Mouse (Mus musculus) erythroblast, embryonic 14.5 days (primary cell): ENCODE results near the gene Cd151. TPM values are rescaled to one million over a fixed set of nuclear protein-coding genes. Genes with fewer than 3 reads are reported as not detected.

ENCODE experiments used
- H3K27me3 ChIP-seq: 2 replicates; pipeline ENCODE4 v1.6.1; 2012; ENCODE audit warnings: inconsistent platforms; ENCODE audit not compliant: control insufficient read depth
- H3K36me3 ChIP-seq: 2 replicates; pipeline ENCODE4 v1.6.1; 2012; ENCODE audit warnings: mild to moderate bottlenecking, inconsistent platforms; ENCODE audit not compliant: control insufficient read depth
- H3K4me1 ChIP-seq: 2 replicates; pipeline ENCODE4 v1.6.1; 2012; ENCODE audit warnings: inconsistent platforms; ENCODE audit not compliant: control insufficient read depth
- H3K4me3 ChIP-seq: replicated peaks from 2 replicates; pipeline ENCODE3; 2012; ENCODE audit warnings: moderate library complexity, mild to moderate bottlenecking, inconsistent platforms
- H3K9me3 ChIP-seq: 2 replicates; pipeline ENCODE4 v1.6.1; 2012; ENCODE audit warnings: low read length, inconsistent platforms, mixed read lengths; ENCODE audit not compliant: control insufficient read depth
- GATA1 ChIP-seq: IDR thresholded peaks from 2 replicates; pipeline ENCODE4 v1.6.1; 2012; ENCODE audit warnings: low read length, inconsistent platforms, mixed read lengths
- TAL1 ChIP-seq: IDR thresholded peaks from 3 replicates; pipeline ENCODE4 v1.6.1; 2012; ENCODE audit warnings: low read length, inconsistent platforms, mixed read lengths
- polyA plus RNA-seq: library from polyadenylated mRNA; stranded (reverse); fragments of >175 nt; gene quantifications from 2 replicates; pipeline ENCODE4 v1.2.3, GENCODE M21; 2012

Cd151 gene
- polyA plus RNA-seq, 1 experiment, result 1.1 TPM

DNA sequence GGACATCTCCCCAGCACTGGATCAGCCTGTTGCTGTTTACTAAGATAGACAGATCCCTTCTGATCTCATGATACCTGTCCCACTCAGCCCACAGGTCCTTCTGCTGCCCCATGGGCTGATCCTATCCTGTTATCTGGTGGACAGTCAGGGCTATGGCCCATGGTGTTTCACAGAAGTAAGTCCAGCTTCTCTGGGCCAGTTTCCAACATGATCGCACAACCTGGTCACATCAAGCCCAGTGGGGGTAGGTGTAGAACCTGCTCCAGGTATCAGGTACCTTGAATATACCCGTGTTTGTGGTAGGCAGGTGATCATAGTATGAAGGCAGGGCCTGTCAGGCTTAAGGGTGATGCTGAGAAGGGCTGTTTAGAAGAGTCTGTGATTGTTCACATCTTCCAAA lies 28.2 kb downstream of the Cd151 start:
- no peaks in the 10 kb centered on the region for H3K9me3 ChIP-seq
- H3K4me1 ChIP-seq, result peaks cover 25% of the 10 kb centered on the region
- H3K36me3 ChIP-seq, result peaks cover 91% of the 10 kb centered on the region
- H3K27me3 ChIP-seq, result no peaks in the 10 kb centered on the region
- H3K4me3 ChIP-seq, result no peak overlapping the region
- TF ChIP-seq GATA1, result no peak
- no peak for TF ChIP-seq TAL1

DNA sequence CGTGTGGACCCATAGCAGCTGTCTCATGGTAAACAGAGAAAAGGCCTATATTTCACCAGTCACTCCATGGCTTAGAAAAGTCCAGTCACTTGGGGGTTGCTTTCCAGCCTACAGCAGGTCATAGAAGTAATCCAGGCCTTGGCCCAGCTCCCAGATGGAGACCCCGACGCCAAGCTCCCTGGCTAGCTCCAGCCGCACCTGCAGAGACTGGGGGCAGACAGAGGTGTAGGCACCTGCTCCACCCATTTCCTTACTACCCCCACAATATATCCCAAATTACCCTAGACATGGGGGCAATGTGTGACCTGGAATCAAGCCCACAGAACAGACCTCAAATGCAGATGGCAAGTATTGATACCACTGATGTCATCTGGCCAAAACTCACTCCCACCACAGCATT lies 28.7 kb downstream of the Cd151 start:
- Histone ChIP-seq H3K4me1 (peaks cover 23% of the 10 kb centered on the region), H3K27me3 (no peaks in the 10 kb centered on the region), H3K36me3 (peaks cover 88% of the 10 kb centered on the region), H3K4me3 (no peak overlapping the region), H3K9me3 (no peaks in the 10 kb centered on the region)
- TF ChIP-seq GATA1 (no peak), TAL1 (no peak)

DNA sequence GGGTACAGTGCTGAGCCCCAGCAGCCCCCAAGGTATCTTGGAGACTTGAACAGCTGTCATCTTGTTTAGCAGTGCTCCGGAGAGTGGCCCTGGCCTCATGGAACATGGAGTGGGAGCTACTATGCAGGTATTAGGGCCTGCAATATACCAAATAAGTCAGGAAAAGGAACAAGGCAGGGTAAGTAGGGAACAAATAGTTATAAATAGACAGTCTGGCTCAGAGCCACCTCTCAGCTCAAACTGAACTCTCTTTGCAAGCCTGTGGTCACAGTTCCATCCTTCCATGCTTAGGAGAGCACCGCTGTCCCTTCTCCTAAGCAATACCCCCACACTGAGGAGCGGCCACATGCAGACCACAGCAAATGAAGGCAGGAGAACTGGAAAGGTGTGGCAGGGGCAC lies 30.4 kb downstream of the Cd151 start:
- TF ChIP-seq GATA1, result no peak
- TF ChIP-seq TAL1, result no peak
- peaks cover 21% of the 10 kb centered on the region for H3K4me1 ChIP-seq
- no peaks in the 10 kb centered on the region for H3K27me3 ChIP-seq
- H3K36me3 ChIP-seq, result peaks cover 89% of the 10 kb centered on the region
- H3K4me3 ChIP-seq, result no peak overlapping the region
- H3K9me3 ChIP-seq, result no peaks in the 10 kb centered on the region; the same call in 1 of the 2 replicates

DNA sequence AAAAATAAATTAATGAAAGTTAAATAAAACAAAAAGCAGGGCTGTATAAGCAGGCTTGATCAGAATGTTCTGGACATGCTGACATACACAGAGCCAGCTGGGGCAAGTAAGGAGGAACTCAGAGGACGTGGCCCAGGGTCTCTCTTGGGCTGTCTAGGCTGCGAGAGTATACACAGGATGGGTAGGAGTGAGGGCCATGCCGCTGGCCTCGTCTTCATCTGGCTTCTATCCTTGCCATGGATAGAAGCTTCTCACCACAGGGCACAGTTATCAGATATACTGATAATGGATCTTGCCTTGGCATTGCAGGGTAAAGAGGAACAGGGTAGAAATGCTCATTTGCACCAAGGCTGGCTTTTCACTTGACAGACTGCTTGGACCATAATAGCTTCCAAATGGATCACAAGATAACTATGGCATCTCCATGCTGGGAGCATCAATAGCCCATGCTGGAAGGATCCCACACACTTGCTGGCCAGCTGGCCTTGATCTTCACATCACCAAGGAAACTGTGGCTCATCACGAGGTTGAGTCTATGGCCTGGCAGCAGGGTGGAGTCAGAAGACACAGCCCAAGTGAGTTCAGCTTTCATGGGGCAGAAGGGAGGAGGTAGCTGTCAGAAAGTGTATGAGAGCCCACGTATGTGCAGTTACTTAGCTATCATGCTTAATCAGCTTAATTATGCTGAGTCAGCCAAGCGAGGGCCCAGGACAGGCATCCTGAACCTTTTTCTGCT lies 34.8 kb downstream of the Cd151 start:
- Histone ChIP-seq H3K9me3 (peaks cover 4% of the 10 kb centered on the region; the same call in 1 of the 2 replicates), H3K27me3 (no peaks in the 10 kb centered on the region), H3K4me1 (peaks cover 51% of the 10 kb centered on the region), H3K36me3 (peaks cover 78% of the 10 kb centered on the region), H3K4me3 (peak overlapping the region; percentile 5)
- no peak for TF ChIP-seq GATA1
- TF ChIP-seq TAL1, result no peak

DNA sequence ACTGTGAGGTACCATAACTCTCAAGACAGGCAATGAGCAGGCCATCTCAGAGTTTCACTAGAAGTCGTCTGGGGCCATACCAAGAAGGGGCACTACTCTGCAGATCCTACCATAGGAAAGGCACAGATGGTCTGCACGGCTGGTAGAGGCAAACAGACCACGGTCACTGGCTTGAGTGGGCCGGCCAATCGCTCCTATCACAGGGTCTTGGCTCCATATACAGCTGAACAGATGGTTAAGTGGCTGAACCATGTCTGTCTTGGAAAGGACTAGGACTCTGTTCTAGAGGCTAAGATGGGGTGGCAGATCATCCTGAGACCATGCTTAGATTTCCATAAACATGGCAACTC lies 35.3 kb downstream of the Cd151 start:
- Histone ChIP-seq H3K27me3 (no peaks in the 10 kb centered on the region), H3K4me3 (no peak overlapping the region), H3K4me1 (peaks cover 56% of the 10 kb centered on the region), H3K9me3 (peaks cover 4% of the 10 kb centered on the region; the same call in 1 of the 2 replicates), H3K36me3 (peaks cover 78% of the 10 kb centered on the region)
- no peak for TF ChIP-seq TAL1
- TF ChIP-seq GATA1, result no peak

DNA sequence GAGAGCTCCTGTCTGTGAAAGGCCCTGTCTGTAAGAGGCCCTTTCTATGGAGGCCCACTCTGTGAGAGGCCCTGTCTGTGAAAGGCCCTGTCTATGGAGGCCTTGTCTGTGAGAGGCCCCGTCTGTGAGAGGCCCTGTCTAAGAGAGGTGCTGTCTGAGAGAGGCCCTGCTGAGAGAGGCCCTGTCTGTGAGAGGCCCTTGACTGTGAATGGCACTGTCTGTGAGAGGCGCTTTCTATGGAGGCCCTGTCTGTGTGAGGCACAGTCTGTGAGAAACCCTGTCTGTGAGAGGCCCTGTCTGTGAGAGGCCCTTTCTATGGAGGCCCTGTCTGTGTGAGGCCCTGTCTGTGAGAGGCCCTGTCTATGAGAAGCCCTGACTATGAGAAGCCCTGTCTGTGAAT lies 39.1 kb downstream of the Cd151 start:
- Histone ChIP-seq H3K4me3 (peak overlapping the region; percentile 85), H3K27me3 (no peaks in the 10 kb centered on the region), H3K9me3 (peaks cover 4% of the 10 kb centered on the region; the same call in 1 of the 2 replicates), H3K36me3 (peaks cover 85% of the 10 kb centered on the region), H3K4me1 (peaks cover 88% of the 10 kb centered on the region)
- TF ChIP-seq GATA1 (no peak), TAL1 (no peak)

DNA sequence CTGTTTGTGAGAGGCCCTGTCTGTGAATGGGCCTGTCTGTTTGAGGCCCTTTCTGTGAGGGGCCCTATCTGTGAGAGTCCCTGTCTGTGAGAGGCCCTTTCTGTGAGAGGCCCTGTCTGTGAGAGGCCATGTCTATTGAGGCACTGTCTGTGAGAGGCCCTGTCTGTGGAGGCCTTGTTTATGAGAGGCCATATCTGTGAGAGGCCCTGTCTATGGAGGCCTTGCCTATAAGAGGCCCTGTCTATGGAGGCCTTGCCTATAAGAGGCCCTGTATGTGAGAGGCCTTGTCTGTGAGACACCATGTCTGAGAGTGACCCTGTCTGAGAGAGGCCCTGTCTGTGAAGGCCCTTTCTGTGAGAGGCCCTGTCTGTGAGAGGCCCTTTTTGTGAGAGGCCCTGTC lies 41.0 kb downstream of the Cd151 start:
- TF ChIP-seq GATA1 (no peak), TAL1 (no peak)
- H3K4me3 ChIP-seq, result peak overlapping the region; percentile 85
- H3K4me1 ChIP-seq, result peaks cover 78% of the 10 kb centered on the region
- H3K27me3 ChIP-seq, result no peaks in the 10 kb centered on the region
- peaks cover 87% of the 10 kb centered on the region for H3K36me3 ChIP-seq
- H3K9me3 ChIP-seq, result peaks cover 2% of the 10 kb centered on the region; the same call in 1 of the 2 replicates

DNA sequence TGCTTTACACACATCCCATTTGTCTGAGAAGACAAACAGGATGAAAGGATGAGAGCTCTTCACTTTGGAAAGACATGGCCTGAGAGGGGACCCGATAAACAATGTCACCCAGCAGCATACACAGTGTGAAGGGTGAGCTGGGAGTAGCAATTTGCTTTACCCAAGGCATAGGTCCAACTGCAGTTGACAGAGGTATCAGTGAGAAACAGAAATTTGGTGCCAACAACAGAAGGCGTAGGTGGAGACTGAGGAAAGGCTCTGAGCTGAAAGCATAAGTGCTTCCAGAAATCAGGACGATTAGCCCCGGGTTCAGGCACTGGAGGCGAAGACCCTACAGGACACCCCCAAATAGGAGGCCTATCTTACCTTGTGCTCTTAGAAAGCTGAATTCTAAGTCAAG lies 43.0 kb downstream of the Cd151 start:
- Histone ChIP-seq H3K36me3 (peaks cover 96% of the 10 kb centered on the region), H3K4me1 (peaks cover 67% of the 10 kb centered on the region), H3K27me3 (no peaks in the 10 kb centered on the region), H3K4me3 (no peak overlapping the region), H3K9me3 (no peaks in the 10 kb centered on the region)
- TF ChIP-seq TAL1, result no peak
- no peak for TF ChIP-seq GATA1

DNA sequence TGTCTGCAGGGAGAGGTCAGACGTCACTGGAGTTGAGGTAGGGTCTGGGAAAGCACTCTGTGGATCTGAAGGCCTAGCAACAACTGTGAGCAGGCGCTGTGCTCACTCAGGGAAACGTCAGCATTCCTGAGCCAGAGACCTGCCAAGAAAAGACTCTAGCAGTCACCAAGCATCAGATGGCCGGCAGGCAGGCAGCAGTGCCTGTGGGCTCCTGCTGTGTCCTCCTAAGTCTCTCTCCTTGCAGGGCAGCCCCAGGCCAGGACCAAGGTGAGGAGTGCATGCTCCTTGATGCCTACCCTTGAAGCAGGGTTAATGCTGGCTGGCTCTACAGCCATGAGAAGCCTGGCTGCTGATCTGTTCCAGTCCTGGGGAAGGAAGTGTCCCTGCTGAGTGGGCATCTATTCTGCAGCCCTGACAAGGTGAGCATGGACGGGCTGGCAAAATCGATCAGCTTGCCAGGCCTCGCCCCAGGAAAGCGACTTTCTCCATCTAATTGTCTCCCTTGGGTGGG lies 43.5 kb downstream of the Cd151 start:
- TF ChIP-seq GATA1 (no peak), TAL1 (no peak)
- peaks cover 66% of the 10 kb centered on the region for H3K4me1 ChIP-seq
- H3K4me3 ChIP-seq, result no peak overlapping the region
- H3K36me3 ChIP-seq, result peaks cover 98% of the 10 kb centered on the region
- no peaks in the 10 kb centered on the region for H3K27me3 ChIP-seq
- H3K9me3 ChIP-seq, result no peaks in the 10 kb centered on the region

DNA sequence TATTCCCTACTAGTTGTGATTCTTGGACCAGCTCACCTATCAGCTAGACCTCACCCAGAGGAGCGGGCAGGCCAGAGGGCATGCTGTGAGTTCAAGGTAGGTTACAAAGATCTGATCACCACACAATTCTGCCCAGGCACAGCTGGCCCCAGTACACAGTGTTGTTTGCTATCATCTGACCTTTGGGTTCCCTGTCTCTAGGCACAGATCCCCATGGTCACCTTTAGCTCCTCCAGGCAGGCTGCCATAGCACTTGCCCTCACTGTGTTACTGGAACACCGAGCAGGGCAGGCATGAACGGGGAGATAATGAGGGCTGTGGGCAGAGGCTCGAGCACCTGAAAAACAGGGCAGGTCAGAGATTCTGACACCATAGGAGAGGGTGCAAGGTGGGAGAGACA lies 50.4 kb downstream of the Cd151 start:
- TF ChIP-seq GATA1 (no peak), TAL1 (no peak)
- Histone ChIP-seq H3K27me3 (no peaks in the 10 kb centered on the region), H3K4me1 (peaks cover 49% of the 10 kb centered on the region), H3K4me3 (no peak overlapping the region), H3K9me3 (no peaks in the 10 kb centered on the region), H3K36me3 (peaks cover 98% of the 10 kb centered on the region)
